In the genomic region with DNA sequence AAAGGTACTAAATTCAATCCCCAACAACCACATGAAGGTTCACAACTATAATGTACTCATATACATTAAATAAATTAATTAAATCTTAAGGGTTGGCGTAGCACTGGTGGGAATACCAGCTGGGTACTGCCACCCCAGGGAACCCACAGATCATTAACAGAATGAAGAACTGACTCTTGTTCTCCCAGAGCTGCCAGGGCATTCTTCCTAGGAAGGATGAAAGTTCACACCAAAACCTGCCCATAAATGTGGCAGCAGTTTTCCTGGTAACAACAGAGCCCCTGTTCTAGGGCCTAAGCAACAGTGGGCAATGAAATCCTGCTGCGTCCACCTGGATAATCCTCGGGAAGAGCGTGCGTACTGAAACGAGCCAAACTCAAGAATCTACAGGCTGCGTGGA, we compare ENCODE assay signal across 7 mouse cellular contexts. TPM values are rescaled to one million over a fixed set of nuclear protein-coding genes. Genes with fewer than 3 reads are reported as not detected.
DNase-seq lines count a peak whose midpoint lies in the region; ATAC-seq and TF ChIP-seq lines count a peak whose summit lies in the region.

No protein-coding gene starts in this region.

- peak overlapping the region; percentile 43 for H3K9ac ChIP-seq in lung, postnatal 0 days (replicated peaks; ENCODE audit: low read depth)
- peak overlapping the region; percentile 76 for H3K9ac ChIP-seq in forebrain, embryonic 13.5 days
- peak overlapping the region; percentile 65 for H3K9ac ChIP-seq in limb, embryonic 14.5 days (ENCODE audit: low read depth, low read length, severe bottlenecking)
- peak overlapping the region; percentile 10 for H3K9ac ChIP-seq in stomach, embryonic 15.5 days

- H3K9me3 ChIP-seq in lung, postnatal 0 days (ENCODE audit: low read length), result no peaks in the 10 kb centered on the region
- H3K9me3 ChIP-seq in forebrain, embryonic 13.5 days (replicated peaks), result no peaks in the 10 kb centered on the region
- no peaks in the 10 kb centered on the region for H3K9me3 ChIP-seq in limb, embryonic 14.5 days (ENCODE audit: control insufficient read depth, low read length)
- H3K9me3 ChIP-seq in stomach, embryonic 15.5 days, result no peaks in the 10 kb centered on the region

- no peak for DNase-seq in lung, postnatal 0 days (ENCODE audit: low spot score)
- no peak for DNase-seq in lung, postnatal 10 days
- DNase-seq in limb, embryonic 14.5 days (ENCODE audit: low spot score), result no peak
- DNase-seq in MN1 (ENCODE audit: low spot score), result no peak
- no peak for DNase-seq in thymus, postnatal 36 days

- ATAC-seq in lung, postnatal 0 days, result no peak
- no peak for ATAC-seq in forebrain, embryonic 13.5 days
- no peak for ATAC-seq in limb, embryonic 14.5 days (ENCODE audit: low FRiP score, low read depth)
- no peak for ATAC-seq in stomach, embryonic 15.5 days (ENCODE audit: insufficient read depth, low FRiP score, low read depth)

- H3K4me2 ChIP-seq in lung, postnatal 0 days (replicated peaks; ENCODE audit: low read depth, low read length), result peak overlapping the region; percentile 97
- H3K4me2 ChIP-seq in forebrain, embryonic 13.5 days, result peak overlapping the region; percentile 95
- peak overlapping the region; percentile 95 for H3K4me2 ChIP-seq in limb, embryonic 14.5 days (replicated peaks; ENCODE audit: low read depth, low read length, severe bottlenecking)
- peak overlapping the region; percentile 96 for H3K4me2 ChIP-seq in stomach, embryonic 15.5 days

- TF ChIP-seq EP300 in lung, postnatal 0 days (IDR thresholded peaks at IDR 0.05), result no peak

- no peak for TF ChIP-seq POLR2A in limb, embryonic 14.5 days (IDR thresholded peaks at IDR 0.05; ENCODE audit: borderline replicate concordance, extremely low read depth, insufficient read depth, insufficient read length)

- peaks cover 7% of the 10 kb centered on the region; the same call in 1 of the 2 replicates for H3K4me1 ChIP-seq in lung, postnatal 0 days (ENCODE audit: insufficient read depth, low read depth, low read length)
- H3K4me1 ChIP-seq in forebrain, embryonic 13.5 days, result peaks cover 25% of the 10 kb centered on the region
- peaks cover 14% of the 10 kb centered on the region for H3K4me1 ChIP-seq in limb, embryonic 14.5 days (ENCODE audit: control insufficient read depth, insufficient read depth, low read length)
- peaks cover 22% of the 10 kb centered on the region for H3K4me1 ChIP-seq in stomach, embryonic 15.5 days

- H3K27me3 ChIP-seq in lung, postnatal 0 days (replicated peaks; ENCODE audit: insufficient read depth, low read length), result no peaks in the 10 kb centered on the region
- no peaks in the 10 kb centered on the region for H3K27me3 ChIP-seq in forebrain, embryonic 13.5 days
- H3K27me3 ChIP-seq in limb, embryonic 14.5 days (ENCODE audit: control insufficient read depth, insufficient read depth, low read length), result no peaks in the 10 kb centered on the region
- no peaks in the 10 kb centered on the region for H3K27me3 ChIP-seq in stomach, embryonic 15.5 days (replicated peaks)

- 23% methylated on average over 7 of the region's 7 CpGs for WGBS in lung, postnatal 0 days
- 18% methylated on average over 7 of the region's 7 CpGs for whole genome bisulfite sequencing in forebrain, embryonic 13.5 days
- 14% methylated on average over 7 of the region's 7 CpGs for WGBS in limb, embryonic 14.5 days
- 24% methylated on average over 7 of the region's 7 CpGs for WGBS in stomach, embryonic 15.5 days

- peak overlapping the region; percentile 52 for H3K4me3 ChIP-seq in lung, postnatal 0 days (ENCODE audit: low read depth, low read length)
- H3K4me3 ChIP-seq in forebrain, embryonic 13.5 days, result peak overlapping the region; percentile 69
- peak overlapping the region; percentile 68 for H3K4me3 ChIP-seq in limb, embryonic 14.5 days (replicated peaks; ENCODE audit: low read length)
- peak overlapping the region; percentile 57 for H3K4me3 ChIP-seq in stomach, embryonic 15.5 days (replicated peaks)

- no peaks in the 10 kb centered on the region for H3K36me3 ChIP-seq in lung, postnatal 0 days (ENCODE audit: insufficient read depth, low read length)
- peaks cover 25% of the 10 kb centered on the region for H3K36me3 ChIP-seq in forebrain, embryonic 13.5 days (ENCODE audit: poor library complexity, severe bottlenecking)
- peaks cover 18% of the 10 kb centered on the region for H3K36me3 ChIP-seq in limb, embryonic 14.5 days (ENCODE audit: control insufficient read depth, insufficient read depth, low read length)
- H3K36me3 ChIP-seq in stomach, embryonic 15.5 days, result 0 out of 2 replicates have a peak, but pooled peaks cover 4% of the 10 kb centered on the region

- no peak for TF ChIP-seq CTCF in lung, postnatal 0 days (IDR thresholded peaks at IDR 0.05)

- H3K27ac ChIP-seq in lung, postnatal 0 days (ENCODE audit: low read length), result no peak overlapping the region
- peak overlapping the region; percentile 83; the same call in 1 of the 2 replicates for H3K27ac ChIP-seq in forebrain, embryonic 13.5 days
- no peak overlapping the region for H3K27ac ChIP-seq in limb, embryonic 14.5 days (replicated peaks; ENCODE audit: low read depth, low read length)
- peak overlapping the region; percentile 67; the same call in 1 of the 2 replicates for H3K27ac ChIP-seq in stomach, embryonic 15.5 days

RNA-seq across cellular contexts. Expression of a gene that starts 0.9 kb away (rescaled TPM):
- 29.2 and 31.2 TPM in 2 replicates for polyA plus RNA-seq in lung, postnatal 0 days (2015; fragmentation: Nextera tagmentation; extraction: Ambion mirVana)
- 38.3 and 42.2 TPM in 2 replicates for polyA plus RNA-seq in forebrain, embryonic 13.5 days (2015; fragmentation: Nextera tagmentation; extraction: Ambion mirVana)
- 42.3 and 50.1 TPM in 2 replicates for polyA plus RNA-seq in limb, embryonic 14.5 days (2012; rRNA removed)
- 30.9 and 38.2 TPM in 2 replicates for polyA plus RNA-seq in limb, embryonic 14.5 days (2014; fragmentation: Nextera tagmentation; extraction: Ambion mirVana)
- polyA plus RNA-seq in stomach, embryonic 15.5 days (2015; fragmentation: Nextera tagmentation; extraction: Ambion mirVana), result 38.7 and 43.7 TPM in 2 replicates

RNA-seq across cellular contexts. Expression of a gene that starts 9.6 kb away (rescaled TPM):
- 401 and 429 TPM in 2 replicates for polyA plus RNA-seq in lung, postnatal 0 days (2015; fragmentation: Nextera tagmentation; extraction: Ambion mirVana)
- polyA plus RNA-seq in forebrain, embryonic 13.5 days (2015; fragmentation: Nextera tagmentation; extraction: Ambion mirVana), result 28.8 and 33.9 TPM in 2 replicates
- polyA plus RNA-seq in limb, embryonic 14.5 days (2012; rRNA removed), result 108 and 131 TPM in 2 replicates
- 183 and 188 TPM in 2 replicates for polyA plus RNA-seq in limb, embryonic 14.5 days (2014; fragmentation: Nextera tagmentation; extraction: Ambion mirVana)
- polyA plus RNA-seq in stomach, embryonic 15.5 days (2015; fragmentation: Nextera tagmentation; extraction: Ambion mirVana), result 238 and 267 TPM in 2 replicates

RNA-seq across cellular contexts. Expression of a gene that starts 18.2 kb away (rescaled TPM):
- 1.2 and 1.5 TPM in 2 replicates for polyA plus RNA-seq in lung, postnatal 0 days (2015; fragmentation: Nextera tagmentation; extraction: Ambion mirVana)
- 0.10 TPM in 1 of 2 replicates, not detected in the other for polyA plus RNA-seq in forebrain, embryonic 13.5 days (2015; fragmentation: Nextera tagmentation; extraction: Ambion mirVana)
- 2.1 and 2.5 TPM in 2 replicates for polyA plus RNA-seq in limb, embryonic 14.5 days (2012; rRNA removed)
- polyA plus RNA-seq in limb, embryonic 14.5 days (2014; fragmentation: Nextera tagmentation; extraction: Ambion mirVana), result 1.2 and 2.1 TPM in 2 replicates
- polyA plus RNA-seq in stomach, embryonic 15.5 days (2015; fragmentation: Nextera tagmentation; extraction: Ambion mirVana), result 0.31 and 0.70 TPM in 2 replicates

RNA-seq across cellular contexts. Expression of a gene that starts 20.5 kb away (rescaled TPM):
- not detected in 2 replicates for polyA plus RNA-seq in lung, postnatal 0 days (2015; fragmentation: Nextera tagmentation; extraction: Ambion mirVana)
- polyA plus RNA-seq in forebrain, embryonic 13.5 days (2015; fragmentation: Nextera tagmentation; extraction: Ambion mirVana), result not detected in 2 replicates
- polyA plus RNA-seq in limb, embryonic 14.5 days (2012; rRNA removed), result 0.49 and 0.92 TPM in 2 replicates
- not detected in 2 replicates for polyA plus RNA-seq in limb, embryonic 14.5 days (2014; fragmentation: Nextera tagmentation; extraction: Ambion mirVana)
- not detected in 2 replicates for polyA plus RNA-seq in stomach, embryonic 15.5 days (2015; fragmentation: Nextera tagmentation; extraction: Ambion mirVana)

RNA-seq across cellular contexts. Expression of a gene that starts 33.5 kb away (rescaled TPM):
- polyA plus RNA-seq in lung, postnatal 0 days (2015; fragmentation: Nextera tagmentation; extraction: Ambion mirVana), result 49.4 and 52.7 TPM in 2 replicates
- polyA plus RNA-seq in forebrain, embryonic 13.5 days (2015; fragmentation: Nextera tagmentation; extraction: Ambion mirVana), result 33.6 and 36.1 TPM in 2 replicates
- 80.1 and 103 TPM in 2 replicates for polyA plus RNA-seq in limb, embryonic 14.5 days (2012; rRNA removed)
- 47.0 and 49.5 TPM in 2 replicates for polyA plus RNA-seq in limb, embryonic 14.5 days (2014; fragmentation: Nextera tagmentation; extraction: Ambion mirVana)
- polyA plus RNA-seq in stomach, embryonic 15.5 days (2015; fragmentation: Nextera tagmentation; extraction: Ambion mirVana), result 35.1 and 38.5 TPM in 2 replicates

Comparison
In these comparisons a context has a peak if more than half of its experiments do, and no peak if none do; other contexts are left out.
1. H3K27ac ChIP-seq: peak in forebrain, embryonic 13.5 days (single experiment) and stomach, embryonic 15.5 days (single experiment); none in lung, postnatal 0 days (single experiment) and limb, embryonic 14.5 days (single experiment).
2. H3K9ac ChIP-seq: peak in every context shown above with its lines; median percentile 76 in forebrain, embryonic 13.5 days; 65 in limb, embryonic 14.5 days; 43 in lung, postnatal 0 days; 10 in stomach, embryonic 15.5 days.
3. Peak in every context shown above with its lines, with median percentiles within 50 percentile points of each other: H3K4me2 ChIP-seq and H3K4me3 ChIP-seq.